In genomic region chr7:87113654-87114053, GRCm38 (mm10) we compare ENCODE assay signal across 7 mouse cellular contexts.
DNase-seq lines count a peak whose midpoint lies in the region; ATAC-seq and TF ChIP-seq lines count a peak whose summit lies in the region.

No protein-coding gene starts in this region.

- no peaks in the 10 kb centered on the region for H3K4me1 ChIP-seq in lung, embryonic 14.5 days (ENCODE audit: insufficient read depth)
- no peaks in the 10 kb centered on the region for H3K4me1 ChIP-seq in lung, adult 2 months (ENCODE audit: control insufficient read depth, insufficient read depth, low read length)
- H3K4me1 ChIP-seq in thymus, adult 2 months (replicated peaks; ENCODE audit: control insufficient read depth, insufficient read depth, low read length), result no peaks in the 10 kb centered on the region

- no peak overlapping the region for H3K4me3 ChIP-seq in lung, embryonic 14.5 days (ENCODE audit: low read depth, low read length)
- no peak overlapping the region for H3K4me3 ChIP-seq in lung, adult 2 months (replicated peaks; ENCODE audit: extremely low read depth, low read depth, low read length)
- no peak overlapping the region for H3K4me3 ChIP-seq in thymus, adult 2 months (ENCODE audit: control insufficient read depth, insufficient read depth, low read length)

- no peak overlapping the region for H3K9ac ChIP-seq in lung, embryonic 14.5 days

- TF ChIP-seq CTCF in lung, embryonic 14.5 days (IDR thresholded peaks at IDR 0.05; ENCODE audit: low read depth), result peak; percentile 71
- TF ChIP-seq CTCF in lung, adult 2 months (IDR thresholded peaks at IDR 0.05; ENCODE audit: insufficient read depth, low read length), result no peak
- TF ChIP-seq CTCF in thymus, adult 2 months (IDR thresholded peaks at IDR 0.05; ENCODE audit: borderline replicate concordance, control insufficient read depth, extremely low read depth, insufficient read depth, low read length, poor library complexity), result no peak

- H3K27ac ChIP-seq in lung, embryonic 14.5 days (ENCODE audit: low read depth), result no peak overlapping the region
- no peak overlapping the region for H3K27ac ChIP-seq in thymus, adult 2 months (ENCODE audit: control insufficient read depth, insufficient read depth, low read length)

- DNase-seq in lung, embryonic 14.5 days, result peak; percentile 86
- DNase-seq in lung, adult 2 months, result no peak
- DNase-seq in adipocyte (ENCODE audit: low spot score), result peak; percentile 63
- peak; percentile 39 for DNase-seq in embryo, embryonic 11.5 days (ENCODE audit: low read depth, low spot score)
- peak; percentile 58 for DNase-seq in kidney, postnatal 14 days
- peak; percentile 44 for DNase-seq in lung, postnatal 14 days
- no peak for DNase-seq in thymus, adult 2 months

- no peak overlapping the region for H3K4me2 ChIP-seq in lung, embryonic 14.5 days

- H3K36me3 ChIP-seq in lung, embryonic 14.5 days (ENCODE audit: insufficient read depth), result no peaks in the 10 kb centered on the region
- H3K36me3 ChIP-seq in thymus, adult 2 months (ENCODE audit: control insufficient read depth, insufficient read depth, low read length), result no peaks in the 10 kb centered on the region

- WGBS in lung, embryonic 14.5 days, result 5% methylated on average over 4 of the region's 4 CpGs
- WGBS in lung, adult 2 months, result 6% methylated on average over 4 of the region's 4 CpGs
- 9% methylated on average over 4 of the region's 4 CpGs for WGBS in thymus, adult 2 months

- ATAC-seq in lung, embryonic 14.5 days (ENCODE audit: insufficient read depth), result no peak

- H3K9me3 ChIP-seq in lung, embryonic 14.5 days (ENCODE audit: low read depth, low read length), result no peaks in the 10 kb centered on the region

- TF ChIP-seq POLR2A in lung, adult 2 months (IDR thresholded peaks at IDR 0.05; ENCODE audit: borderline replicate concordance, extremely low read depth, low read depth, low read length), result no peak
- TF ChIP-seq POLR2A in thymus, adult 2 months (IDR thresholded peaks at IDR 0.05; ENCODE audit: control insufficient read depth, extremely low read depth, insufficient read depth, low read length, poor library complexity), result no peak

- no peaks in the 10 kb centered on the region for H3K27me3 ChIP-seq in lung, embryonic 14.5 days (ENCODE audit: insufficient read depth, low read length)
- H3K27me3 ChIP-seq in thymus, adult 2 months (ENCODE audit: control insufficient read depth, insufficient read depth, low read length), result no peaks in the 10 kb centered on the region

Comparison
In these comparisons a context has a peak if more than half of its experiments do, and no peak if none do; other contexts are left out.
1. DNase-seq: peak in lung, embryonic 14.5 days (single experiment), adipocyte (single experiment), embryo, embryonic 11.5 days (single experiment), kidney, postnatal 14 days (single experiment) and lung, postnatal 14 days (single experiment); none in lung, adult 2 months (single experiment) and thymus, adult 2 months (single experiment).